Mouse (Mus musculus) embryonic fibroblast, embryonic 13.5 days (primary cell): ENCODE data around the gene Tymp.

Experiments
- CTCF ChIP-seq: IDR thresholded peaks from 2 replicates; pipeline ENCODE4 v1.5.1; 2011; ENCODE audit warnings: mild to moderate bottlenecking, control low read depth, low read length, moderate library complexity, borderline replicate concordance; ENCODE audit not compliant: insufficient read depth
- POLR2A ChIP-seq: IDR thresholded peaks from 2 replicates; pipeline ENCODE4 v1.6.1; 2011; ENCODE audit warnings: low read depth, mild to moderate bottlenecking, control low read depth, low read length, moderate library complexity

DNA sequence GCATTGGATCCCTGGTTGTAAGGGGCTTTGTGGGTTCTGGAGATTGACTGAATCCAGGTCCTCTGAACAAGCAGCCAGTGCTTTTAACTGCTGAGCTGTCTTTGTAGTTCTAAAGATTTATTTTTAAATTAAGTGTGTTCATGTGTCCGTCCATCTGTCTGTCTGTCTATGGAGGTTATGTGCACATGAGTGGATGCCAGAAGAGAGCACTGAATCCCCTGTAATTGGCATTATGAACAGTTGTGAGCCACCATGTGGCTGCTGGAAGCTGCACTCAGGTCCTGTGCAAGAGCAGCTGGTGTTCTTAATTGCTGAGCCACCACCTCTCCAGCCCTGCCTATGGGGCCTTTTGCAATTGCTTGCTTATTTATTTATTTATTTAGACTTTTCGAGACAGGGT lies 21.3 kb upstream of the Tymp start:
- TF ChIP-seq CTCF (no peak), POLR2A (no peak)
